ENCODE assay signal across 9 mouse cellular contexts in genomic region chr4:84088166-84088565, GRCm38 (mm10).
DNase-seq lines count a peak whose midpoint lies in the region; ATAC-seq lines count a peak whose summit lies in the region.
"Had no signal": no experiment of that assay in that cellular context is flagged by ENCODE, and none has a peak within 500 bp of the region (broad histone marks: within the 10 kb centered on the region; RNA-seq: fewer than 3 reads in every experiment).

No protein-coding gene starts in this region.

- no peaks in the 10 kb centered on the region for H3K36me3 ChIP-seq in heart, embryonic 12.5 days
- H3K36me3 ChIP-seq in stomach, embryonic 14.5 days (ENCODE audit: control insufficient read depth, insufficient read depth, low read length) = no peaks in the 10 kb centered on the region
- H3K36me3 ChIP-seq: heart, embryonic 13.5 days had no signal

- H3K27me3 ChIP-seq in heart, embryonic 12.5 days (replicated peaks) = no peaks in the 10 kb centered on the region; the same call in 1 of the 2 replicates
- H3K27me3 ChIP-seq in stomach, embryonic 14.5 days (ENCODE audit: control insufficient read depth, insufficient read depth, low read length) = no peaks in the 10 kb centered on the region

- H3K9ac ChIP-seq in heart, embryonic 12.5 days = no peak overlapping the region
- H3K9ac ChIP-seq in stomach, embryonic 14.5 days (replicated peaks; ENCODE audit: low read depth, low read length) = no peak overlapping the region
- H3K9ac ChIP-seq: heart, embryonic 13.5 days had no signal

- no peak overlapping the region for H3K4me3 ChIP-seq in heart, embryonic 12.5 days
- no peak overlapping the region for H3K4me3 ChIP-seq in stomach, embryonic 14.5 days (ENCODE audit: low read depth, low read length)
- H3K4me3 ChIP-seq: heart, embryonic 13.5 days had no signal

- DNase-seq in heart, adult 18-20 months = peak; percentile 82 to 88
- peak; percentile 78 for DNase-seq in heart, adult 8-10 months (ENCODE audit: low spot score)
- peak; percentile 67 for DNase-seq in kidney, postnatal 14 days
- DNase-seq in frontal cortex, postnatal 10 days (ENCODE audit: low spot score in 2 of 2) = no peak
- no peak for DNase-seq in left cerebral cortex, adult 18-20 months (ENCODE audit: low spot score in 2 of 2)
- no peak for DNase-seq in thymus, adult 18-20 months

- no peaks in the 10 kb centered on the region for H3K9me3 ChIP-seq in heart, embryonic 12.5 days (replicated peaks)
- no peaks in the 10 kb centered on the region for H3K9me3 ChIP-seq in stomach, embryonic 14.5 days (ENCODE audit: control insufficient read depth, low read depth, low read length)
- H3K9me3 ChIP-seq: heart, embryonic 13.5 days had no signal

- WGBS in heart, embryonic 12.5 days = 63% methylated on average over 12 of the region's 12 CpGs
- WGBS in stomach, embryonic 14.5 days = 41% methylated on average over 12 of the region's 12 CpGs

- peaks cover 9% of the 10 kb centered on the region for H3K4me1 ChIP-seq in heart, embryonic 12.5 days (replicated peaks)
- H3K4me1 ChIP-seq in stomach, embryonic 14.5 days (ENCODE audit: control insufficient read depth, insufficient read depth, low read length) = no peaks in the 10 kb centered on the region; the same call in 1 of the 2 replicates

- ATAC-seq in heart, embryonic 12.5 days (ENCODE audit: insufficient number of reproducible peaks, low FRiP score) = no peak
- ATAC-seq in stomach, embryonic 14.5 days (ENCODE audit: insufficient number of reproducible peaks, insufficient read depth, low FRiP score, low read depth) = peak; percentile 75; the same call in 1 of the 2 replicates

- no peak overlapping the region for H3K4me2 ChIP-seq in heart, embryonic 12.5 days
- no peak overlapping the region for H3K4me2 ChIP-seq in stomach, embryonic 14.5 days (replicated peaks; ENCODE audit: low read depth, low read length)
- H3K4me2 ChIP-seq: heart, embryonic 13.5 days had no signal

- H3K27ac ChIP-seq in heart, embryonic 12.5 days (ENCODE audit: poor library complexity, severe bottlenecking) = no peak overlapping the region
- peak overlapping the region; percentile 78 for H3K27ac ChIP-seq in stomach, embryonic 14.5 days (ENCODE audit: low read length)
- H3K27ac ChIP-seq: heart, embryonic 13.5 days had no signal

Comparison
In these comparisons a context has a peak if more than half of its experiments do, and no peak if none do; other contexts are left out.
1. DNase-seq: peak in heart, adult 18-20 months (2 of 2), heart, adult 8-10 months (single experiment) and kidney, postnatal 14 days (single experiment); none in frontal cortex, postnatal 10 days (0 of 2), left cerebral cortex, adult 18-20 months (0 of 2) and thymus, adult 18-20 months (0 of 2).